Mouse (Mus musculus) B cell, adult 62 days (primary cell): ENCODE results near the gene C4bp. TPM values are rescaled to one million over a fixed set of nuclear protein-coding genes. Genes with fewer than 3 reads are reported as not detected.

Source experiments
- total RNA-seq: library from RNA; stranded (reverse); gene quantifications from 4 replicates; pipeline ENCODE4 v1.2.4, GENCODE M21; 2023

The C4bp gene
- total RNA-seq: not detected in 4 replicates

GRCm38 (mm10) chr1:130661454-130661853 lies at the start of gene C4bp:
TSS of gene C4bp (minus strand) at chr1:130661632.

GRCm38 (mm10) chr1:130629521-130629920 lies 31.9 kb downstream of the C4bp start, which contains the start of gene Zp3r:
TSS of gene Zp3r (minus strand) at chr1:130629621.

Other genes with a start within 250 kb of the C4bp start
- 4.7 to 10.4 TPM (median 7.4 TPM) in 4 replicates for gene Cd55b, start 238.6 kb downstream of the C4bp start, total RNA-seq
- 570 to 583 TPM (median 573 TPM) in 4 replicates for gene Cd55, start 198.9 kb downstream of the C4bp start, total RNA-seq
- 0.31 TPM in 1 of 4 replicates, not detected in the others for gene Zp3r, start 32.0 kb downstream of the C4bp start, total RNA-seq
- not detected in 4 replicates for gene Gm29427, start 54.2 kb upstream of the C4bp start, total RNA-seq
- gene Yod1, start 55.7 kb upstream of the C4bp start, total RNA-seq: 11.3 to 12.6 TPM (median 11.6 TPM) in 4 replicates
- 20.4 to 25.6 TPM (median 24.3 TPM) in 4 replicates for gene Pfkfb2, start 67.6 kb upstream of the C4bp start, total RNA-seq
- 0.55 to 0.92 TPM (median 0.83 TPM) in 4 replicates for gene AA986860, start 70.3 kb upstream of the C4bp start, total RNA-seq
- gene Fcamr, start 139.3 kb upstream of the C4bp start, total RNA-seq: not detected in 4 replicates
- gene Pigr, start 165.1 kb upstream of the C4bp start, total RNA-seq: 2.4 to 3.7 TPM (median 2.7 TPM) in 4 replicates
- gene Fcmr, start 204.0 kb upstream of the C4bp start, total RNA-seq: 862 to 992 TPM (median 907 TPM) in 4 replicates
- gene Il24, start 225.8 kb upstream of the C4bp start, total RNA-seq: not detected in 4 replicates
- gene Il20, start 249.8 kb upstream of the C4bp start, total RNA-seq: not detected in 4 replicates